Mouse (Mus musculus): ENCODE data around the gene F11r. TPM values are rescaled to one million over a fixed set of nuclear protein-coding genes. Genes with fewer than 3 reads are reported as not detected.

Gene F11r
- 28.2 and 28.9 TPM in 2 replicates for polyA plus RNA-seq (2016; fragmentation: Nextera tagmentation; extraction: Ambion mirVana)

GRCm38 (mm10) chr1:171437264-171438013 is at the start of gene F11r:
Gene F11r (plus strand): TSS chr1:171437535.
- no peaks in the 10 kb centered on the region for H3K9me3 ChIP-seq (replicated peaks)
- peaks cover 55% of the 10 kb centered on the region for H3K27me3 ChIP-seq (replicated peaks)
- 2% methylated on average over 46 of the region's 46 CpGs for WGBS (ENCODE audit: insufficient replicate concordance)
- no peaks in the 10 kb centered on the region for H3K36me3 ChIP-seq
- H3K4me3 ChIP-seq = peak within 1 kb of the TSS; percentile 57
- H3K27ac ChIP-seq = peak within 1 kb of the TSS; percentile 62; the same call in 1 of the 2 replicates
- peak within 1 kb of the TSS; percentile 68 for H3K4me2 ChIP-seq
- peaks cover 53% of the 10 kb centered on the region for H3K4me1 ChIP-seq
- peak within 1 kb of the TSS; percentile 59 for H3K9ac ChIP-seq
- peak; percentile 78 for ATAC-seq

- no peaks in the 10 kb centered on the region for H3K36me3 ChIP-seq
- peak within 1 kb of the TSS; percentile 45; the same call in 1 of the 2 replicates for H3K9ac ChIP-seq
- peaks cover 24% of the 10 kb centered on the region for H3K4me1 ChIP-seq
- H3K4me2 ChIP-seq = peak within 1 kb of the TSS; percentile 62
- peak; percentile 47; the same call in 1 of the 2 replicates for ATAC-seq
- WGBS (ENCODE audit: insufficient replicate concordance) = 26% methylated on average over 15 of the region's 15 CpGs
- peak within 1 kb of the TSS; percentile 52 for H3K27ac ChIP-seq
- peaks cover 17% of the 10 kb centered on the region for H3K27me3 ChIP-seq (replicated peaks)
- no peaks in the 10 kb centered on the region for H3K9me3 ChIP-seq (replicated peaks)
- peak within 1 kb of the TSS; percentile 39 for H3K4me3 ChIP-seq
These were observed 48.8 kb upstream of the F11r start, which contains the start of gene Arhgap30 for GRCm38 (mm10) chr1:171388376-171389102. Gene Arhgap30 (plus strand): TSS chr1:171388954.

GRCm38 (mm10) chr1:171390101-171390500 is 47.2 kb upstream of the F11r start:
- no peak overlapping the region for H3K9ac ChIP-seq
- peaks cover 24% of the 10 kb centered on the region for H3K4me1 ChIP-seq
- no peak for ATAC-seq
- no peaks in the 10 kb centered on the region for H3K36me3 ChIP-seq
- no peaks in the 10 kb centered on the region for H3K9me3 ChIP-seq (replicated peaks)
- H3K27me3 ChIP-seq (replicated peaks) = peaks cover 10% of the 10 kb centered on the region
- 0 out of 2 replicates have a peak overlapping the region, but pooled peaks have one; percentile 52 for H3K27ac ChIP-seq
- 44% methylated on average over 3 of the region's 4 CpGs for WGBS (ENCODE audit: insufficient replicate concordance)
- no peak overlapping the region for H3K4me3 ChIP-seq
- H3K4me2 ChIP-seq = peak overlapping the region; percentile 62; the same call in 1 of the 2 replicates

GRCm38 (mm10) chr1:171401821-171402220 is 35.5 kb upstream of the F11r start:
- Histone ChIP-seq H3K4me2 (no peak overlapping the region), H3K36me3 (no peaks in the 10 kb centered on the region), H3K9me3 (replicated peaks) (no peaks in the 10 kb centered on the region), H3K4me1 (no peaks in the 10 kb centered on the region), H3K9ac (no peak overlapping the region), H3K4me3 (no peak overlapping the region), H3K27ac (no peak overlapping the region), H3K27me3 (replicated peaks) (0 out of 2 replicates have a peak, but pooled peaks cover 3% of the 10 kb centered on the region)
- WGBS (ENCODE audit: insufficient replicate concordance) = 77% methylated on average over 4 of the region's 4 CpGs
- ATAC-seq = no peak

- Histone ChIP-seq H3K4me1 (no peaks in the 10 kb centered on the region), H3K36me3 (no peaks in the 10 kb centered on the region), H3K27me3 (replicated peaks) (peaks cover 14% of the 10 kb centered on the region; the same call in 1 of the 2 replicates), H3K9me3 (replicated peaks) (no peaks in the 10 kb centered on the region), H3K9ac (no peak overlapping the region), H3K4me3 (no peak overlapping the region), H3K4me2 (no peak overlapping the region), H3K27ac (no peak overlapping the region)
- no peak for ATAC-seq
- WGBS (ENCODE audit: insufficient replicate concordance) = 71% methylated on average over 9 of the region's 9 CpGs
These were observed 34.3 kb upstream of the F11r start for GRCm38 (mm10) chr1:171402991-171403390.

GRCm38 (mm10) chr1:171407263-171407662 is 30.1 kb upstream of the F11r start:
- H3K4me3 ChIP-seq = no peak overlapping the region
- no peak overlapping the region for H3K4me2 ChIP-seq
- H3K27ac ChIP-seq = no peak overlapping the region
- peaks cover 26% of the 10 kb centered on the region; the same call in 1 of the 2 replicates for H3K27me3 ChIP-seq (replicated peaks)
- H3K9me3 ChIP-seq (replicated peaks) = no peaks in the 10 kb centered on the region
- ATAC-seq = no peak
- no peaks in the 10 kb centered on the region for H3K36me3 ChIP-seq
- H3K4me1 ChIP-seq = peaks cover 1% of the 10 kb centered on the region
- 64% methylated on average over 5 of the region's 5 CpGs for WGBS (ENCODE audit: insufficient replicate concordance)
- no peak overlapping the region for H3K9ac ChIP-seq

GRCm38 (mm10) chr1:171410231-171410630 is 27.1 kb upstream of the F11r start:
- Histone ChIP-seq H3K4me2 (no peak overlapping the region), H3K9ac (no peak overlapping the region), H3K27ac (no peak overlapping the region), H3K9me3 (replicated peaks) (no peaks in the 10 kb centered on the region), H3K4me1 (peaks cover 26% of the 10 kb centered on the region), H3K4me3 (no peak overlapping the region), H3K36me3 (peaks cover 8% of the 10 kb centered on the region), H3K27me3 (replicated peaks) (peaks cover 26% of the 10 kb centered on the region; the same call in 1 of the 2 replicates)
- 83% methylated on average over 1 of the region's 1 CpGs for WGBS (ENCODE audit: insufficient replicate concordance)
- ATAC-seq = no peak

- Histone ChIP-seq H3K9me3 (replicated peaks) (no peaks in the 10 kb centered on the region), H3K27ac (peak within 1 kb of the TSS; percentile 82), H3K4me3 (peak within 1 kb of the TSS; percentile 93), H3K27me3 (replicated peaks) (peaks cover 26% of the 10 kb centered on the region; the same call in 1 of the 2 replicates), H3K9ac (peak within 1 kb of the TSS; percentile 92), H3K4me2 (peak within 1 kb of the TSS; percentile 78), H3K36me3 (peaks cover 16% of the 10 kb centered on the region), H3K4me1 (peaks cover 26% of the 10 kb centered on the region)
- ATAC-seq = peak; percentile 96
- WGBS (ENCODE audit: insufficient replicate concordance) = 2% methylated on average over 36 of the region's 36 CpGs
These were observed 26.3 kb upstream of the F11r start, which contains the start of gene Usf1 for GRCm38 (mm10) chr1:171410947-171411484. Gene Usf1 (plus strand): TSS chr1:171411313.

- Histone ChIP-seq H3K4me3 (peak overlapping the region; percentile 93), H3K4me2 (peak overlapping the region; percentile 78), H3K9me3 (replicated peaks) (no peaks in the 10 kb centered on the region), H3K9ac (peak overlapping the region; percentile 92), H3K27ac (peak overlapping the region; percentile 82), H3K4me1 (peaks cover 30% of the 10 kb centered on the region), H3K27me3 (replicated peaks) (peaks cover 25% of the 10 kb centered on the region; the same call in 1 of the 2 replicates), H3K36me3 (peaks cover 21% of the 10 kb centered on the region)
- under 1% methylated on average over 38 of the region's 39 CpGs for WGBS (ENCODE audit: insufficient replicate concordance)
- ATAC-seq = peak; percentile 71
These were observed 25.8 kb upstream of the F11r start for GRCm38 (mm10) chr1:171411492-171411941.

- H3K4me3 ChIP-seq = peak overlapping the region; percentile 93
- H3K9ac ChIP-seq = peak overlapping the region; percentile 92
- H3K36me3 ChIP-seq = peaks cover 26% of the 10 kb centered on the region
- H3K27ac ChIP-seq = peak overlapping the region; percentile 82
- no peaks in the 10 kb centered on the region for H3K9me3 ChIP-seq (replicated peaks)
- 1% methylated on average over 20 of the region's 20 CpGs for WGBS (ENCODE audit: insufficient replicate concordance)
- H3K4me1 ChIP-seq = peaks cover 30% of the 10 kb centered on the region
- H3K27me3 ChIP-seq (replicated peaks) = peaks cover 22% of the 10 kb centered on the region; the same call in 1 of the 2 replicates
- peak overlapping the region; percentile 78 for H3K4me2 ChIP-seq
- ATAC-seq = 0 out of 2 replicates have a peak, but pooled peaks have one; percentile 22
These were observed 25.3 kb upstream of the F11r start for GRCm38 (mm10) chr1:171412001-171412441.

GRCm38 (mm10) chr1:171412446-171412845 is 24.9 kb upstream of the F11r start:
- peak overlapping the region; percentile 78 for H3K4me2 ChIP-seq
- peaks cover 30% of the 10 kb centered on the region for H3K36me3 ChIP-seq
- H3K9ac ChIP-seq = peak overlapping the region; percentile 92
- ATAC-seq = no peak
- H3K4me1 ChIP-seq = peaks cover 30% of the 10 kb centered on the region
- peaks cover 17% of the 10 kb centered on the region; the same call in 1 of the 2 replicates for H3K27me3 ChIP-seq (replicated peaks)
- 60% methylated on average over 3 of the region's 3 CpGs for WGBS (ENCODE audit: insufficient replicate concordance)
- H3K4me3 ChIP-seq = peak overlapping the region; percentile 93
- no peaks in the 10 kb centered on the region for H3K9me3 ChIP-seq (replicated peaks)
- H3K27ac ChIP-seq = peak overlapping the region; percentile 10; the same call in 1 of the 2 replicates

All from liver, embryonic 12.5 days (tissue).